Mouse (Mus musculus) liver, adult 2 months (tissue): ENCODE measurements around the gene Gm9780.
"Not testable (repeated sequence)": the region's sequence is repeated elsewhere in the genome, so short reads cannot be mapped to it uniquely, and the experiment has no call there.

Source experiments
- CTCF ChIP-seq: fragments of 200-500 bp; IDR thresholded peaks from 2 replicates; pipeline ENCODE4 v1.5.1; 2011; ENCODE audit warnings: low read depth, low read length, control low read depth
- POLR2A ChIP-seq: fragments of 200-500 bp; IDR thresholded peaks from 2 replicates; pipeline ENCODE4 v1.6.1; 2011; ENCODE audit warnings: low read length, control low read depth; ENCODE audit not compliant: insufficient read depth; ENCODE audit errors: extremely low read depth

GRCm38 (mm10) chr14:25981880-25982279 lies 60.6 kb downstream of the Gm9780 start:
- TF ChIP-seq POLR2A, CTCF: not testable (repeated sequence)
